Mouse (Mus musculus) hindbrain, embryonic 12.5 days (tissue): ENCODE measurements around the gene Gm20388. TPM values are rescaled to one million over a fixed set of nuclear protein-coding genes. Genes with fewer than 3 reads are reported as not detected.
A peak's percentile ranks its signal among the peaks of the same experiment; 100 is the strongest.

Experiments used
- ATAC-seq: fragments of 200-750 bp; cut with Nextera tagmentation; 2 replicates; pipeline ENCODE4 v1.8.0; 2017; ENCODE audit warnings: moderate TSS enrichment; ENCODE audit not compliant: low FRiP score
- H3K27ac ChIP-seq: fragments of 300-500 bp; sonication (generic); 2 replicates; pipeline ENCODE4 v1.5.1; 2016; ENCODE audit warnings: mild to moderate bottlenecking
- H3K27me3 ChIP-seq: fragments of 300-500 bp; sonication (generic); 2 replicates; pipeline ENCODE4 v1.6.1; 2016; ENCODE audit warnings: mild to moderate bottlenecking
- H3K36me3 ChIP-seq: fragments of 300-500 bp; sonication (generic); 2 replicates; pipeline ENCODE4 v1.6.1; 2016; ENCODE audit warnings: mild to moderate bottlenecking
- H3K4me1 ChIP-seq: fragments of 300-500 bp; sonication (generic); 2 replicates; pipeline ENCODE4 v1.6.1; 2016
- H3K4me2 ChIP-seq: fragments of 300-500 bp; sonication (generic); replicated peaks from 2 replicates; pipeline ENCODE4 v1.6.1; 2016; ENCODE audit warnings: mild to moderate bottlenecking
- H3K4me3 ChIP-seq: fragments of 300-500 bp; sonication (generic); 2 replicates; pipeline ENCODE4 v1.5.1; 2016; ENCODE audit warnings: mild to moderate bottlenecking
- H3K9ac ChIP-seq: fragments of 300-500 bp; sonication (generic); 2 replicates; pipeline ENCODE4 v1.6.1; 2016; ENCODE audit warnings: mild to moderate bottlenecking, moderate library complexity
- H3K9me3 ChIP-seq: fragments of 300-500 bp; sonication (generic); replicated peaks from 2 replicates; pipeline ENCODE4 v1.6.1; 2016; ENCODE audit warnings: mild to moderate bottlenecking
- WGBS: fragments of 180-500 bp; shearing (Covaris S2); methylation state at CpG from one replicate; pipeline ENCODE4 v1.1.7; 2016; 5-methylcytosine and 5-hydroxymethylcytosine counted together
- polyA plus RNA-seq: library from polyadenylated mRNA; unstranded; fragments of >200 nt; fragmentation: Nextera tagmentation; extraction: Ambion mirVana; gene quantifications from 2 replicates; pipeline ENCODE4 v1.2.1, GENCODE M21; 2016

Gene Gm20388
- polyA plus RNA-seq, 1 experiment from 2014 or later: not detected

GRCm38 (mm10) chr8:121650389-121651307 lies 1740.0 kb downstream of the Gm20388 start:
- no peaks in the 10 kb centered on the region for H3K9me3 ChIP-seq
- no peaks in the 10 kb centered on the region for H3K27me3 ChIP-seq
- no peak overlapping the region for H3K27ac ChIP-seq
- peaks cover 54% of the 10 kb centered on the region for H3K4me1 ChIP-seq
- peak overlapping the region; percentile 90 for H3K9ac ChIP-seq
- no peak for ATAC-seq
- H3K36me3 ChIP-seq: peaks cover 2% of the 10 kb centered on the region; the same call in 1 of the 2 replicates
- H3K4me2 ChIP-seq: peak overlapping the region; percentile 99
- WGBS: 70% methylated on average over 20 of the region's 20 CpGs
- peak overlapping the region; percentile 94 for H3K4me3 ChIP-seq

GRCm38 (mm10) chr8:121651308-121651873 lies 1740.8 kb downstream of the Gm20388 start:
- Histone ChIP-seq H3K27ac (peak overlapping the region; percentile 73), H3K27me3 (no peaks in the 10 kb centered on the region), H3K9me3 (no peaks in the 10 kb centered on the region), H3K4me3 (peak overlapping the region; percentile 94), H3K4me2 (peak overlapping the region; percentile 99), H3K36me3 (peaks cover 2% of the 10 kb centered on the region; the same call in 1 of the 2 replicates), H3K4me1 (peaks cover 54% of the 10 kb centered on the region), H3K9ac (peak overlapping the region; percentile 90)
- no peak for ATAC-seq
- WGBS: 13% methylated on average over 47 of the region's 47 CpGs

GRCm38 (mm10) chr8:121651874-121652361 lies 1741.3 kb downstream of the Gm20388 start:
- WGBS: under 1% methylated on average over 46 of the region's 56 CpGs
- H3K4me1 ChIP-seq: peaks cover 54% of the 10 kb centered on the region
- H3K27ac ChIP-seq: peak overlapping the region; percentile 73
- peak overlapping the region; percentile 90 for H3K9ac ChIP-seq
- no peaks in the 10 kb centered on the region for H3K9me3 ChIP-seq
- peaks cover 2% of the 10 kb centered on the region; the same call in 1 of the 2 replicates for H3K36me3 ChIP-seq
- H3K27me3 ChIP-seq: no peaks in the 10 kb centered on the region
- peak overlapping the region; percentile 94 for H3K4me3 ChIP-seq
- no peak for ATAC-seq
- peak overlapping the region; percentile 99 for H3K4me2 ChIP-seq

GRCm38 (mm10) chr8:121652774-121653323 lies 1742.2 kb downstream of the Gm20388 start, which contains the start of gene Zcchc14:
Zcchc14 (minus strand) TSS chr8:121652901.
- under 1% methylated on average over 50 of the region's 67 CpGs for WGBS
- no peaks in the 10 kb centered on the region for H3K36me3 ChIP-seq
- peak within 1 kb of the TSS; percentile 99 for H3K4me2 ChIP-seq
- H3K9me3 ChIP-seq: no peaks in the 10 kb centered on the region
- H3K27me3 ChIP-seq: no peaks in the 10 kb centered on the region
- peak; percentile 98 for ATAC-seq
- H3K4me3 ChIP-seq: peak within 1 kb of the TSS; percentile 98
- H3K9ac ChIP-seq: peak within 1 kb of the TSS; percentile 98
- H3K27ac ChIP-seq: peak within 1 kb of the TSS; percentile 99
- H3K4me1 ChIP-seq: peaks cover 48% of the 10 kb centered on the region

GRCm38 (mm10) chr8:121653340-121654019 lies 1742.8 kb downstream of the Gm20388 start:
- Histone ChIP-seq H3K4me2 (peak overlapping the region; percentile 80), H3K9ac (peak overlapping the region; percentile 92), H3K27me3 (no peaks in the 10 kb centered on the region), H3K36me3 (no peaks in the 10 kb centered on the region), H3K9me3 (no peaks in the 10 kb centered on the region), H3K4me1 (peaks cover 42% of the 10 kb centered on the region), H3K27ac (peak overlapping the region; percentile 99), H3K4me3 (peak overlapping the region; percentile 98)
- 1% methylated on average over 31 of the region's 31 CpGs for WGBS
- peak; percentile 0; the same call in 1 of the 2 replicates for ATAC-seq

GRCm38 (mm10) chr8:121654131-121654530 lies 1743.5 kb downstream of the Gm20388 start:
- Histone ChIP-seq H3K9ac (peak overlapping the region; percentile 92), H3K27ac (peak overlapping the region; percentile 99), H3K4me3 (peak overlapping the region; percentile 98), H3K9me3 (no peaks in the 10 kb centered on the region), H3K4me2 (peak overlapping the region; percentile 80), H3K27me3 (no peaks in the 10 kb centered on the region), H3K4me1 (peaks cover 35% of the 10 kb centered on the region), H3K36me3 (no peaks in the 10 kb centered on the region)
- WGBS: 77% methylated on average over 4 of the region's 4 CpGs
- no peak for ATAC-seq

GRCm38 (mm10) chr8:121654966-121655494 lies 1744.4 kb downstream of the Gm20388 start:
- WGBS: 85% methylated on average over 14 of the region's 14 CpGs
- no peak overlapping the region for H3K4me3 ChIP-seq
- H3K36me3 ChIP-seq: no peaks in the 10 kb centered on the region
- H3K9me3 ChIP-seq: no peaks in the 10 kb centered on the region
- H3K4me1 ChIP-seq: peaks cover 26% of the 10 kb centered on the region
- H3K9ac ChIP-seq: no peak overlapping the region
- ATAC-seq: no peak
- no peak overlapping the region for H3K27ac ChIP-seq
- H3K4me2 ChIP-seq: no peak overlapping the region
- no peaks in the 10 kb centered on the region for H3K27me3 ChIP-seq

- no peak overlapping the region for H3K9ac ChIP-seq
- no peak overlapping the region for H3K27ac ChIP-seq
- H3K4me1 ChIP-seq: peaks cover 8% of the 10 kb centered on the region
- ATAC-seq: no peak
- no peaks in the 10 kb centered on the region for H3K9me3 ChIP-seq
- H3K27me3 ChIP-seq: no peaks in the 10 kb centered on the region
- no peak overlapping the region for H3K4me2 ChIP-seq
- no peak overlapping the region for H3K4me3 ChIP-seq
- no peaks in the 10 kb centered on the region for H3K36me3 ChIP-seq
- 80% methylated on average over 15 of the region's 15 CpGs for WGBS
These were observed 1750.0 kb downstream of the Gm20388 start for GRCm38 (mm10) chr8:121660602-121661001.

- ATAC-seq: no peak
- Histone ChIP-seq H3K27me3 (no peaks in the 10 kb centered on the region), H3K36me3 (no peaks in the 10 kb centered on the region), H3K27ac (no peak overlapping the region), H3K4me2 (no peak overlapping the region), H3K9me3 (no peaks in the 10 kb centered on the region), H3K4me3 (no peak overlapping the region), H3K4me1 (peaks cover 11% of the 10 kb centered on the region), H3K9ac (no peak overlapping the region)
- WGBS: 90% methylated on average over 18 of the region's 18 CpGs
These were observed 1751.2 kb downstream of the Gm20388 start for GRCm38 (mm10) chr8:121661631-121662357.

- Histone ChIP-seq H3K9me3 (no peaks in the 10 kb centered on the region), H3K9ac (no peak overlapping the region), H3K36me3 (no peaks in the 10 kb centered on the region), H3K4me1 (peaks cover 11% of the 10 kb centered on the region), H3K27me3 (no peaks in the 10 kb centered on the region), H3K4me3 (no peak overlapping the region), H3K27ac (no peak overlapping the region), H3K4me2 (no peak overlapping the region)
- ATAC-seq: no peak
- 97% methylated on average over 12 of the region's 12 CpGs for WGBS
These were observed 1752.5 kb downstream of the Gm20388 start for GRCm38 (mm10) chr8:121663101-121663500.

- Histone ChIP-seq H3K36me3 (no peaks in the 10 kb centered on the region), H3K4me3 (0 out of 2 replicates have a peak overlapping the region, but pooled peaks have one; percentile 0)
- WGBS: 5% methylated on average over 16 of the region's 16 CpGs
These were observed 1754.7 kb downstream of the Gm20388 start for GRCm38 (mm10) chr8:121665329-121665728.

More at GRCm38 (mm10) chr8:121665329-121665728, 1754.7 kb downstream of the Gm20388 start:
- peak; percentile 59 for ATAC-seq
- Histone ChIP-seq H3K27ac (peak overlapping the region; percentile 69), H3K4me2 (peak overlapping the region; percentile 26), H3K4me1 (peaks cover 23% of the 10 kb centered on the region), H3K9me3 (no peaks in the 10 kb centered on the region), H3K9ac (peak overlapping the region; percentile 25; the same call in 1 of the 2 replicates), H3K27me3 (no peaks in the 10 kb centered on the region)
